Mouse (Mus musculus) cerebellum, postnatal 25 days (tissue): ENCODE data around the gene Pcdh8.

Source experiments
- DNase-seq, 2 experiments: peaks; one replicate each; pipeline ENCODE4 v3.0.0; 2021; ENCODE audit warnings: mixed read lengths in 2 of 2

Pcdh8 gene

GRCm38 (mm10) chr14:79753733-79754132 is 17.4 kb downstream of the Pcdh8 start:
- no peak for DNase-seq

- no peak for DNase-seq
These were observed 30.6 kb downstream of the Pcdh8 start for GRCm38 (mm10) chr14:79740515-79740914.

- no peak for DNase-seq
These were observed 32.7 kb downstream of the Pcdh8 start for GRCm38 (mm10) chr14:79738441-79738840.

GRCm38 (mm10) chr14:79737642-79738379 is 33.3 kb downstream of the Pcdh8 start:
- peak in 1 of 2 experiments; percentile 25 for DNase-seq

- no peak for DNase-seq
These were observed 34.3 kb downstream of the Pcdh8 start for GRCm38 (mm10) chr14:79736781-79737180.

GRCm38 (mm10) chr14:79733501-79733900 is 37.6 kb downstream of the Pcdh8 start:
- DNase-seq = no peak

- no peak for DNase-seq
These were observed 42.3 kb downstream of the Pcdh8 start for GRCm38 (mm10) chr14:79728811-79729210.

GRCm38 (mm10) chr14:79724002-79724681 is 47.0 kb downstream of the Pcdh8 start:
- no peak for DNase-seq

- no peak for DNase-seq
These were observed 48.9 kb downstream of the Pcdh8 start for GRCm38 (mm10) chr14:79722228-79722627.
